Mouse (Mus musculus): ENCODE data around the gene Smg6.

Smg6 gene

DNA sequence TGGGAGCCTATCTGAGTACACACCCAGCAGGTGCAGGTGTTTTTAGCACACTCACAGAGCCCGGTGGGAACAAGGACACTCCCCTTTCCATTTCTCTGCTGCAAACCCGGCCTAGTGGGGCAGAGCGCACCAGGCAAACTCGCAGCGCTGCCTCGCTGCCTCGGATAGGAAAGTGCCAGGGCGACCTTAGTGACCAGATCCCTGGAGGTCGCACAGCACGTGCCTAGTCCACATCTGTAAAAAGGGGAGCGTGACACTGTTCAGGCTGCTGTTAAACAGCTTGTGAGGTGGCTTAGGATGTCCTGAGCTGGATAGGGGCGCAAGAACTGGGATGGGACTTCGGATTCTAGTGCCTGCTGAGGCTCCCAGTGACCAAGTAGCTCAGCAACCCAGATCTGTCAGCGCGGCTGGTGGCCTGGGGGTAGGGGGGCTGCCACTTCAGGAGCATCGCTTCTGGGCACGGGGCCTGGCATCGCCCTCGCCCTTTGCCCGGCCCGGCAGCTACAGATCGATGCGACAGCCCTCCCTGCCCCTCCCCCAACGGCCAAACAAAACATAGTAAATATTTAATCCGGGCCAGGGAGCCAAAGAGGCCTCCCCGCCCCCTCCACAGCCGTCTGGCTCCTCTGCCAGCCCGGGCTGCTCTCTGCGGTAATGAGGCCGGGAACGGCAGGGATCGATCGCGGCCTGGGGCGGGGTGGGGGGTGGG is 287.9 kb downstream of the Smg6 start:
- no peak for DNase-seq (ENCODE audit: low spot score in 2 of 2)

Measured in spleen, postnatal 14 days (tissue).